Mouse (Mus musculus): ENCODE data around the gene Gm3045.

DNA sequence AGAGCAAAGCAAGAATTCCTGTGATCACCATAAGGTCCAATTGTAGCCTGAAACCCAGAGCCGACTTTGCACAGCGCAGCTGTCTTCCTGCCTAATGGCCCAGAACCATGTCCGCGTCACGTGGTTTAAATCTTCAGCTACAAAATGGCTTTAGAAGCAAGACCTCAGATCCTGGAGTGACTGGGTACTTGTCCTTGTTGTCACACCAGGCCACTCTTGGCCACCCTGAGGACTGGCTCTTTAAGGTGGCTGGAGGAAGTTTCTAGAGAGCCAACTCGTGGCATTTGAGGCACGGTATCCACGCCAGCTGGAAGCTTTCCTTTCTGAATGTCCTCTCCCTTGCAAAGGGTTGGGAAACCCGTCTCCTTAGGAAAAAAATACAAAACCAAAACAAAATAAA lies 45.6 kb downstream of the Gm3045 start:
- no peak for TF ChIP-seq CTCF (IDR thresholded peaks at IDR 0.05; ENCODE audit: extremely low read depth, insufficient read depth, low read length)
- no peak for TF ChIP-seq POLR2A (IDR thresholded peaks at IDR 0.05; ENCODE audit: extremely low read depth, insufficient read depth, low read length)
